Mouse (Mus musculus): ENCODE results near the gene Pibf1. TPM values are rescaled to one million over a fixed set of nuclear protein-coding genes. Genes with fewer than 3 reads are reported as not detected.

Gene Pibf1
- polyA plus RNA-seq, 1 experiment from 2014 or later: 15.9 TPM

DNA sequence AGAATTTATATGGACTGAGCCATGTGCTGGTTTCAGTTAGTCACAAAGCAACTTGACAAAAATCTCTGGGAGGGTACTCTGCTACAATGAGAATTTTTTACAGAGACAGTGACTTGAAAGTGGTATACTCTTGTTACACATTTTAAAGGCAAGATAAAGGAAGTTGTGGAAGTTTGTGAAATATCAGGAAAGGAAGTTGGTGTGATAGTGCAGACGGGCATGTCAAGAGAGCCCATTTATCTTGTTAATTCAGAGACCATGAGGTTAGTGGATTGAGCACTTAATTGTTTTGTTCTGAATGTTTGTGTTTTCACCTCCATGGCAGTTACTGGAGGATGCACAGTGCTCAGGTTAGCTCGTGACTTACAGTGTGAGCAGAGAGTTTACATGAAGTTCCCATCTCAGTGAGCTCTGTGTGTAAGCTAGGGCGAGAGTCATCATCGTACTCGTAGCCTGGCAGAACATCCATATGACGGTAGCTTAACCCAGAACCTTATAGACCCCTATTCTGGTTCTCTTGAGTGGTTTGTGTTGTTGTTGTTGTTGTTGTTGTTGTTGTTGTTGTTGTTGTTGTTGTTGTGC, 5.4 kb downstream of the Pibf1 start:
- no peak overlapping the region for H3K9ac ChIP-seq (ENCODE audit: low read depth, low read length)
- no peak overlapping the region for H3K27ac ChIP-seq (ENCODE audit: low read depth, low read length)
- no peak overlapping the region for H3K4me2 ChIP-seq
- DNase-seq (ENCODE audit: low spot score) (no peak), ATAC-seq (replicated peaks; ENCODE audit: low FRiP score) (no peak)
- H3K27me3 ChIP-seq (replicated peaks; ENCODE audit: control insufficient read depth, insufficient read depth, low read length): no peaks in the 10 kb centered on the region
- 80% methylated on average over 6 of the region's 6 CpGs for WGBS
- no peaks in the 10 kb centered on the region; the same call in 1 of the 2 replicates for H3K36me3 ChIP-seq (ENCODE audit: control insufficient read depth, insufficient read depth, low read length)
- H3K4me1 ChIP-seq (replicated peaks; ENCODE audit: control insufficient read depth, insufficient read depth, low read length): peaks cover 3% of the 10 kb centered on the region
- no peaks in the 10 kb centered on the region for H3K9me3 ChIP-seq (ENCODE audit: control insufficient read depth, low read length)
- H3K4me3 ChIP-seq (ENCODE audit: low read depth, low read length): no peak overlapping the region

DNA sequence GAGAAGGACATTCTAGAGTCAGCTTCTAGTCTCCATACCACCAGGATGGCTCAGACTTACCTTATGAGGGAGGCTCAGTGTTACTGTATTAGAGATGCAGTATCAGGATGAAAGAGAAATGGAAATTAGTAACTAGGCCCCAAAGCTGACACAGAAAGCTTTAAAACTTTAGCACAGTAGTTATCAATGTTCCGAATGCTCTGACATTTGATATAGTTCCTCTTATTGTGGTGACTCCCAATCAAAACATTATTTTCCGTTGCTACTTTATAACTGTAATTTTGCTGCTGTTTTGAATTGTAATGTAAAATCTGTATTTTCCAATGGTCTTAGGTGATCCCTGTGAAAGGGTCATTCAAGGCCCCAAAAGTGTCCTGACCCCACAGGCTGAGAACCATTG, 7.4 kb downstream of the Pibf1 start:
- no peaks in the 10 kb centered on the region for H3K9me3 ChIP-seq (ENCODE audit: control insufficient read depth, low read length)
- no peak for DNase-seq (ENCODE audit: low spot score)
- no peak overlapping the region for H3K27ac ChIP-seq (ENCODE audit: low read depth, low read length)
- H3K4me2 ChIP-seq: no peak overlapping the region
- H3K4me3 ChIP-seq (ENCODE audit: low read depth, low read length): no peak overlapping the region
- H3K27me3 ChIP-seq (replicated peaks; ENCODE audit: control insufficient read depth, insufficient read depth, low read length): no peaks in the 10 kb centered on the region
- no peaks in the 10 kb centered on the region; the same call in none of the 2 replicates for H3K36me3 ChIP-seq (ENCODE audit: control insufficient read depth, insufficient read depth, low read length)
- ATAC-seq (replicated peaks; ENCODE audit: low FRiP score): no peak
- WGBS: 88% methylated on average over 2 of the region's 2 CpGs
- no peaks in the 10 kb centered on the region for H3K4me1 ChIP-seq (replicated peaks; ENCODE audit: control insufficient read depth, insufficient read depth, low read length)
- H3K9ac ChIP-seq (ENCODE audit: low read depth, low read length): no peak overlapping the region

DNA sequence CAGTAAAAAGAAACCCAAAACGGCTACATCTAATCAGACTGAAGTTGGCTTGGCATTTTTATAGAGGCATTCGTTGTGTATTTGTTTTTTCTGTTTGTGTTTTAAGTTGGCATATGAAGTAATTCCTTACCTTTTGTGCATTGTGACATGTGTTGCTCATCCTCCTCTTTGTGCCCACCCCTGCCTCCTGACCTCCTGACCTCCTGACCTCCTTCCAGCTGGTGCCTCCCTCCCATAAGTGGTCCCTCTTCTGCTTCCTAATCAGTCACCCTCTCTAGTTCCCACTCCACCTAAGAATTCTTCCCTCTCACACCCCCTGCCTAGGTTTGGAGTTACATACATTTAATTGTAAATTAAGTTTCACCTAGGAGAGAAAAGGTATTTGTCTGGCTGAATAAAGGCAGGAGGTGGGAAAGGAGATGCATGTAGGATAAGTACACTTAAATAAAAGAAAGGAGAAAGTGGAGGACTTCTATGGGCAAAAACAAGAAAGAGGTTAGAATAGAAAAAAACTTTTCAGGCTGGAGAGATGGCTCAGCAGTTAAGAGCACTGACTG, 8.5 kb downstream of the Pibf1 start:
- H3K36me3 ChIP-seq (ENCODE audit: control insufficient read depth, insufficient read depth, low read length): no peaks in the 10 kb centered on the region; the same call in none of the 2 replicates
- H3K4me2 ChIP-seq: no peak overlapping the region
- H3K9ac ChIP-seq (ENCODE audit: low read depth, low read length): no peak overlapping the region
- ATAC-seq (replicated peaks; ENCODE audit: low FRiP score) (no peak), DNase-seq (ENCODE audit: low spot score) (no peak)
- no peak overlapping the region for H3K27ac ChIP-seq (ENCODE audit: low read depth, low read length)
- H3K4me1 ChIP-seq (replicated peaks; ENCODE audit: control insufficient read depth, insufficient read depth, low read length): no peaks in the 10 kb centered on the region
- H3K4me3 ChIP-seq (ENCODE audit: low read depth, low read length): no peak overlapping the region
- WGBS: 88% methylated on average over 2 of the region's 2 CpGs
- no peaks in the 10 kb centered on the region for H3K9me3 ChIP-seq (ENCODE audit: control insufficient read depth, low read length)
- H3K27me3 ChIP-seq (replicated peaks; ENCODE audit: control insufficient read depth, insufficient read depth, low read length): no peaks in the 10 kb centered on the region

GRCm38 (mm10) chr14:99108762-99109161, 9.5 kb downstream of the Pibf1 start:
- Histone ChIP-seq H3K27ac (ENCODE audit: low read depth, low read length) (no peak overlapping the region), H3K9me3 (ENCODE audit: control insufficient read depth, low read length) (no peaks in the 10 kb centered on the region), H3K27me3 (replicated peaks; ENCODE audit: control insufficient read depth, insufficient read depth, low read length) (no peaks in the 10 kb centered on the region), H3K4me1 (replicated peaks; ENCODE audit: control insufficient read depth, insufficient read depth, low read length) (no peaks in the 10 kb centered on the region), H3K4me2 (no peak overlapping the region), H3K36me3 (ENCODE audit: control insufficient read depth, insufficient read depth, low read length) (peaks cover 3% of the 10 kb centered on the region), H3K4me3 (ENCODE audit: low read depth, low read length) (no peak overlapping the region), H3K9ac (ENCODE audit: low read depth, low read length) (no peak overlapping the region)
- 74% methylated on average over 6 of the region's 6 CpGs for WGBS
- 0 out of 2 replicates have a peak, but pooled peaks have one; percentile 23 for ATAC-seq (replicated peaks; ENCODE audit: low FRiP score)
- no peak for DNase-seq (ENCODE audit: low spot score)

DNA sequence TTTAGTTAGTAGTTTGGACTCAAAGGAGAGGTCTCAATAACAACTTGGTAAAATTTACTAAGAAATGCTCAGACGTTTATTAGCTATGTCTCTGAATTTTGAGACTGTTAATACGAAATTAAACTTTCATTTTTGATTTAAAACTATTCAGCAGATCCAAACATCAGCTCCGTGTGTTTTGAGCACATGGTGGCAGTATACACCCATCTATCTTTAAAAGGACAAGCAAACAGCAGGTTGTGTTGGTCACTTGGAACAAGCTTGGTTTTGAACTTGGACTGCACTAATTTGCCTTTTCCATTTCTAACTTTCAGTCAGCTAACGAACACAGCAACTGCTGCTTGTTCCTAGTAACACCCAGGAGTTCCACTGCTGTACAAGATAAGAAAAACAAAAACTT, 18.4 kb downstream of the Pibf1 start:
- WGBS: 82% methylated on average over 4 of the region's 4 CpGs
- peaks cover 8% of the 10 kb centered on the region for H3K36me3 ChIP-seq (ENCODE audit: control insufficient read depth, insufficient read depth, low read length)
- H3K4me3 ChIP-seq (ENCODE audit: low read depth, low read length): no peak overlapping the region
- DNase-seq (ENCODE audit: low spot score): no peak
- H3K27ac ChIP-seq (ENCODE audit: low read depth, low read length): no peak overlapping the region
- H3K4me2 ChIP-seq: no peak overlapping the region
- H3K9ac ChIP-seq (ENCODE audit: low read depth, low read length): no peak overlapping the region
- H3K4me1 ChIP-seq (replicated peaks; ENCODE audit: control insufficient read depth, insufficient read depth, low read length): no peaks in the 10 kb centered on the region
- H3K9me3 ChIP-seq (ENCODE audit: control insufficient read depth, low read length): no peaks in the 10 kb centered on the region
- ATAC-seq (replicated peaks; ENCODE audit: low FRiP score): no peak
- H3K27me3 ChIP-seq (replicated peaks; ENCODE audit: control insufficient read depth, insufficient read depth, low read length): no peaks in the 10 kb centered on the region

GRCm38 (mm10) chr14:99121584-99122339, 22.5 kb downstream of the Pibf1 start:
- H3K36me3 ChIP-seq (ENCODE audit: control insufficient read depth, insufficient read depth, low read length): no peaks in the 10 kb centered on the region
- no peak for ATAC-seq (replicated peaks; ENCODE audit: low FRiP score)
- DNase-seq (ENCODE audit: low spot score): no peak
- H3K9ac ChIP-seq (ENCODE audit: low read depth, low read length): no peak overlapping the region
- no peak overlapping the region for H3K4me3 ChIP-seq (ENCODE audit: low read depth, low read length)
- no peak overlapping the region for H3K27ac ChIP-seq (ENCODE audit: low read depth, low read length)
- H3K4me2 ChIP-seq: no peak overlapping the region
- no peaks in the 10 kb centered on the region for H3K27me3 ChIP-seq (replicated peaks; ENCODE audit: control insufficient read depth, insufficient read depth, low read length)
- H3K9me3 ChIP-seq (ENCODE audit: control insufficient read depth, low read length): no peaks in the 10 kb centered on the region
- WGBS: 87% methylated on average over 11 of the region's 11 CpGs
- H3K4me1 ChIP-seq (replicated peaks; ENCODE audit: control insufficient read depth, insufficient read depth, low read length): no peaks in the 10 kb centered on the region

GRCm38 (mm10) chr14:99124076-99124475, 24.9 kb downstream of the Pibf1 start:
- no peak overlapping the region for H3K27ac ChIP-seq (ENCODE audit: low read depth, low read length)
- H3K4me3 ChIP-seq (ENCODE audit: low read depth, low read length): no peak overlapping the region
- H3K27me3 ChIP-seq (replicated peaks; ENCODE audit: control insufficient read depth, insufficient read depth, low read length): no peaks in the 10 kb centered on the region
- H3K36me3 ChIP-seq (ENCODE audit: control insufficient read depth, insufficient read depth, low read length): no peaks in the 10 kb centered on the region
- WGBS: 90% methylated on average over 4 of the region's 4 CpGs
- DNase-seq (ENCODE audit: low spot score) (no peak), ATAC-seq (replicated peaks; ENCODE audit: low FRiP score) (no peak)
- no peaks in the 10 kb centered on the region for H3K4me1 ChIP-seq (replicated peaks; ENCODE audit: control insufficient read depth, insufficient read depth, low read length)
- no peak overlapping the region for H3K9ac ChIP-seq (ENCODE audit: low read depth, low read length)
- H3K9me3 ChIP-seq (ENCODE audit: control insufficient read depth, low read length): no peaks in the 10 kb centered on the region
- no peak overlapping the region for H3K4me2 ChIP-seq

DNA sequence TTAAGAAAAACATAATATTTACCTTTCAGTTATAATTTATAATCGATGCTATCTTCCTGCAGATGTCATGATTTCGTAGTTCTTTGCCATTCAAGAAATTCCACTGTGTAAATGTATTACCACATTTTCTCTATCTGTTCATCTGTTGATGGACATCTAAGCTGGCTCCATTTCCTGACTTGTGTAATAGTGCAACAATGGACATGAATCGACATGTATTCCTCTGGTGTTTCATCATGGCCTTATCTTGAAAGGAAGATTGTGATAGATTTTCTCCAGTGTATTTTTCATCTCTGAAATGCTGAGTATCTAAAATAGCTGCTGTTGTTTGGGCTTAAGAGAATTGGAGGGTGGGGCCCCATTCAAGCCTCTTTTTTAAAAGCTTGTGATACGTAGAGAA, 27.5 kb downstream of the Pibf1 start:
- H3K4me2 ChIP-seq: no peak overlapping the region
- no peaks in the 10 kb centered on the region for H3K27me3 ChIP-seq (replicated peaks; ENCODE audit: control insufficient read depth, insufficient read depth, low read length)
- WGBS: 89% methylated on average over 4 of the region's 4 CpGs
- H3K27ac ChIP-seq (ENCODE audit: low read depth, low read length): no peak overlapping the region
- DNase-seq (ENCODE audit: low spot score) (no peak), ATAC-seq (replicated peaks; ENCODE audit: low FRiP score) (no peak)
- no peak overlapping the region for H3K9ac ChIP-seq (ENCODE audit: low read depth, low read length)
- no peaks in the 10 kb centered on the region for H3K9me3 ChIP-seq (ENCODE audit: control insufficient read depth, low read length)
- no peaks in the 10 kb centered on the region; the same call in 1 of the 2 replicates for H3K36me3 ChIP-seq (ENCODE audit: control insufficient read depth, insufficient read depth, low read length)
- H3K4me3 ChIP-seq (ENCODE audit: low read depth, low read length): no peak overlapping the region
- no peaks in the 10 kb centered on the region for H3K4me1 ChIP-seq (replicated peaks; ENCODE audit: control insufficient read depth, insufficient read depth, low read length)

- DNase-seq (ENCODE audit: low spot score): no peak
- 78% methylated on average over 1 of the region's 1 CpGs for WGBS
- ATAC-seq (replicated peaks; ENCODE audit: low FRiP score): no peak
- H3K4me2 ChIP-seq: no peak overlapping the region
- no peak overlapping the region for H3K27ac ChIP-seq (ENCODE audit: low read depth, low read length)
- no peaks in the 10 kb centered on the region for H3K4me1 ChIP-seq (replicated peaks; ENCODE audit: control insufficient read depth, insufficient read depth, low read length)
- no peak overlapping the region for H3K4me3 ChIP-seq (ENCODE audit: low read depth, low read length)
- H3K27me3 ChIP-seq (replicated peaks; ENCODE audit: control insufficient read depth, insufficient read depth, low read length): no peaks in the 10 kb centered on the region
- no peaks in the 10 kb centered on the region for H3K9me3 ChIP-seq (ENCODE audit: control insufficient read depth, low read length)
- no peaks in the 10 kb centered on the region; the same call in 1 of the 2 replicates for H3K36me3 ChIP-seq (ENCODE audit: control insufficient read depth, insufficient read depth, low read length)
- H3K9ac ChIP-seq (ENCODE audit: low read depth, low read length): no peak overlapping the region
These were observed 28.3 kb downstream of the Pibf1 start for GRCm38 (mm10) chr14:99127509-99127908.

All from liver, embryonic 11.5 days (tissue).